Mouse (Mus musculus) c-Kit-negative CD71-positive TER-119-positive erythroid progenitor cells, embryonic 14.5 days (primary cell): ENCODE results near the gene Taf5l.
"Not testable (repeated sequence)": the region's sequence is repeated elsewhere in the genome, so short reads cannot be mapped to it uniquely, and the experiment has no call there.

Experiments
- DNase-seq: peaks from one replicate; pipeline ENCODE4 v3.0.0-alpha.2; 2013; ENCODE audit warnings: low read depth, low spot score

Gene Taf5l

GRCm38 (mm10) chr8:124021237-124022227 lies at the start of gene Taf5l, which contains the start of gene Urb2:
Taf5l (minus strand) TSS chr8:124021397.
Urb2 (plus strand) TSS chr8:124021508.
- peak; percentile 75 for DNase-seq

DNA sequence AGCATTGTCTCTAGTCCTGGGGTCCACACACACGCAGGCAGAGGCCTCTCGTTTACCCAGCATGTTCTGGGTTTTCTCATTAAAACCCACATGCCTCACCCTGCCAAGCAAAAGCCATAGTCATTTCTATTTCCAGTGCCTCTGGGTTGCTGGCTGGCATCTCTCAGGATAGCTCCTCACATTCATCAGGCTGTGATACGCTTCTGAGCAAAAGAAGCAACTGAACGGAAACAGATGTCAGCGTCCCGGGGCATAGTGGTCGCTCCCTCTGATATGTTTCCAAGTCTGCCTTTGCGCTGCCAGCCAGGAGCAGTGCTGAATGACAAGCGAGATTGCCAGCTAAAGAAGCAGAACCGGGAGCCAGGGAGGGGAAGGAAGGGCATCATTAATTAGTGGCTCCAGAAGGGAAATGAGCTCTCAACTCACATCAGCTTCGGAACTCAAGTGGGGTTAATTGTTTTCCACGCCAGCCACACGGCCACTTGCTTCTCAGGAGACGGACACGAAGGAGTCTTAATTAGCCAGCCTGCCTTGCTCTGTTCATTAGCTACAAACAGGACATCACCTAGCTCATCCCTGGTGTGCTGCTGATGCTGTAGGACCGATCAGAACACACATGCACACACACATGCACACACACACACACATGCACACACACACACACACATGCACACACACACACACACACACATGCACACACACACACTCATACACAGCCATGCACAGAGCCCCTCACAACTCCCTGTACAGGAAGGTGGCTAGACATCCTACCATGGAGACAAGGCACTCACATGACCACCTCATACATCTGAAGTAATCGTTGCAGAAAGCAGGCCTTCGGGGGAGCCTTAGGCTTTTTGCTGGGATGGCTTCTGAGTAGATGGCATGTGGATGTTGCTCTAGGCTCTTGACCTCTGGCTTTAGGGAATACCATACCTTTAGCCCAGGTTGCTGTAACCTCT lies 49.4 kb upstream of the Taf5l start:
- no peak for DNase-seq

DNA sequence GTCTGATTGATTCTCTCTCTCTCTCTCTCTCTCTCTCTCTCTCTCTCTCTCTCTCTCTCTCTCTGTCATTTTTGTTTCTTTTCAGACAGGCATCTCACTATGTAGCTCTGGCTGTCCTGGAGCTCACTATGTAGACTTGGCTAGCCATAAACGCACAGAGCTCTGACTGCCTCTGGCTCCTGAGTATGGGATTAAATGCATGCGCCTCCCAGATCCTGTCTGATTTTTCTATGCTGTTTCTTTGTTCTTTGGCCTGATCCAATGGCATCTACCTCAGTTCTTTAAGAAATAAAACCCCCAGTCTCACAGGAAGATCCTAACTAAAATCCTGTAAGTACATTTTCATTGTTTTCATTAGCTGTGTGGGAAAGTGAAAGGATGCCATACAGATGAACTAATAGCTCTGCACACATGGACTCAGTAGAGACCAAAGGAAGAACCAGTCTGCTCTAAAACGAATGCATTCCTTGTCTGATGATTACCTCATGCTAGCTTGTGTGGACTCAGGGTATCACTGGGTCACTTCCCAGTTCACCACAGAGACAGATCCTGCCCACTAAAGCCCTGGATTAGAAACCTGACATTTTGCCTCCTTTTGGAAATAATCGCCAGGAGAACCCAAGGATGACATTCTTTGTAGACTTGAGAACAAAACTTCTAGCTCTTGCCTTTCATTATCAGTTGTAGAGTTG lies 46.0 kb upstream of the Taf5l start:
- no peak for DNase-seq

DNA sequence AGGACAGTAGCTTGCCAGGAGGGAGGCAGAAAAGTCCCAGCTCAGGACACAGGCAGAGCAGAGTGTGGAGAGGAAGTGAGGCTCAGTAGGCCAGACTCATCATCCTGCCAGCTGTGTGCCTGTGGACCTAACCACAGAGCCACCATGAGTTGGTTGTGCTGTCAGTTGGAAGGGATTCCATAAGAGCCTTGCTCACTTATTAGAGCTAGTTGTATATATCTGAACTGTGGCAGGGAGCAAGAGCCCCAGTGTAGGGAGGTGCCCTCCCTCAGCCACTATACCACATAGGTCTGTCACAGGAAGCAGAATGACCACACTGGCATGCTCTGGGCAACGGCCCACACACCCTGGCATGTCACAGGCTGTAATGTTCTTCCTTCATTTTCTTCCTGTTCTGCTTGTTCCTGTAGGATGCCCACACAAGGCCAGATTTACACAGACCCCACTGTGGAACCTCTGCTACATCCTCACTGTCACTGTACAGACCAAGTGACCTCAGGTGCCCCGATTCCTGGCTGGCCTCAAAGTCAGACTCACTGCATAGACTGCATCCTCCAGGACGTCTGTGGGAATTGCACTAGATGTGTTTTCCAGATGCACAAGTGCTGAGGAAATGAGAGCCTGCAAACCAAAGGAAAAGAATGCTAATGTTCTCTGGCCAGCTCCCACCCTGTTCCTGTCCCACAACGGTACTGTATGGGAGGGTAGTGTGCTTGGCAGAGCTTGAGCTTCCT lies 45.3 kb upstream of the Taf5l start:
- no peak for DNase-seq

- no peak for DNase-seq
Measured at GRCm38 (mm10) chr8:124056832-124057655, 35.8 kb upstream of the Taf5l start.

DNA sequence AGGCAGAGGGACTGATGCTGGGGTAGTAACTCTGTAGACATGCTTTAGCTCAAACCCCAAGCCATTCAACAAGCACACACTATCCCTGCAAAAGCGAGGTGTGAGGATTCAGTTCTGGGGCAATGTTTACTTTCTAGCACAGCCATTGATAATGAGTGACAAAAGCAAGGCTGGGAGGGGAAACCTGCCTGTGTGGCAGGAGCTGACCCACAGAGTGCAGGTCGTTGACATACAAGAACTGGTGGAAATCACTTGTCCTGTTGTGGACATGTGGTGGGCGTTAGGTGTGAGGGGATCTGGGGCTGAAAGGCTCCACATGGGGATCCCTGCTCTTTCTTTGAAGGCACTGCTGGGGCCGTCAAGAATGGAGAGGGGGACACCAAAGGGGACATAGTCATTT lies 31.4 kb upstream of the Taf5l start:
- DNase-seq, result no peak

DNA sequence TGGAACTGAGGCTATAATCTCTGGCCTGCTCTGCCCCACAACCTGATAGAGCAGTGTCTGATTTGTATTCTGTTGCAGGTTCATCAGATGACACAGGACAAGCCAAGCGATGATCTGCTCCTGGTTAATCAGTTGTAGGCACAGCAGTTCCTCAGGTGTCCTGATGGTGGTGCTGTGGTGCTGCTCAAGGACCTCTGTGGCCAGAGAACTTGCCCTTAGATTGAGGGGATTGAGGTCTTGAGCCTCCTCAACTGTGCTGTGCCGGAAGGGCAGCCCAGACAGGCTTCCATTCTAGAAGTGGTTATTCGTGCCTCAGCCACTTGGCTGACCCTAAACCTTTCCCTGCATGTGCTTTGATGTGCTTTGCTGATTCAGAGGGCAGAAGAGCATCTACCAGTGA lies 30.9 kb upstream of the Taf5l start:
- DNase-seq, result peak; percentile 17

GRCm38 (mm10) chr8:124045856-124046255 lies 24.7 kb upstream of the Taf5l start:
- DNase-seq, result no peak

DNA sequence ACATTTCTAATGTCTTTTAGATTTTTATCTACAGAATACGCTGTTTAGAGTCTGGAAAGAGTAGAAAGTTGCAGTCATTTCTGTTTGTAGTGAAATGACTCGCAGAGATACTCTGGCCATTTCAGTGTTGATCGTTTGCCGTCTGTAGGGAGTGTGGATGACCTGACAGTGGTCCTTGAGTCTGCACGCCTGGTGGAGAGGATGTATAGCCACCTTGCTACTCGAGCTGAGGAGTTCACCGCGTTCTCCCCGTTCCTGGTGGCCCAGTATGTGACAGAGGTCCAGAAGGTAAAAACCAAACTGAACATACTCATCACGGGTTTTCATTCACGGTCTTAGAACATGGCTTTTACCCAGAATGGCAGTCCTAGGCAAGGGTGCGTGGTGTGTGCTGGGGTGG lies 23.7 kb upstream of the Taf5l start:
- DNase-seq, result no peak

DNA sequence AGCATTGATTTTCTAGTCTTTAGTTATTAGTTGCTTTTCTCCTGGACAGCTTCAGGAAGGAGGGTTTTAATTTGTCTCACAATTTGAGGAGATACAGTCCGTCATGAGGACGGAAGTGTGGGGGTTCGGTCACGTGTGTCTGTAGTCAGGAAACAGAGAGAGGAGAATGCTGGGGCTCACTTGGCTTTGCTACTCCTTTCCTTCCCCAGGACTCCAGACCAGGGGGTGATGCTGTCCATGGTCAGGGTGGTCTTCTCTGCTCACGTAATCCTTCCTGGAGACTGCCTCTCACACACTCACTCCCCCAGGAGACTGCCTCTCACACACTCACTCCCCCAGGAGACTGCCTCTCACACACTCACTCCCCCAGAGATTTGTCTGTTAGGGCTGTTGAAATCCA lies 23.2 kb upstream of the Taf5l start:
- no peak for DNase-seq

DNA sequence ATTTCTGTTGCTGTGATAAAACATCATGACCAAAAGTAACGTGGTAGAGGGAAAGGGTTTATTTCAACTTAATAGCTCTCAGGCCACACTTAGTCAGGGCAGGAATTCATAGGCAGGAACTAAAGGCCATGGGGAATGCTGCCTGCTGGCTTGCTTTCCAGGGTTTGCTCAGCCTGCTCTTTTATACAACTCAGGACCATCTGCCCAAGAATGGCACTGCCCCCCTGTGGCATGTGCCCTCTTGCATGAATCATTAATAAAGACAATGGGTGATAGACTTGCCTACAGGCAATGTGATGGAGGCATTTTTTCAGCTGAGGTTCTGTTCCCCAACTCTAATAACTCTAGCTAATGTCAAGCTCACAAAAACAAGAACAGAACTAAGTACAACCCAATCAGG lies 21.0 kb upstream of the Taf5l start:
- no peak for DNase-seq

GRCm38 (mm10) chr8:124039351-124039750 lies 18.2 kb upstream of the Taf5l start:
- DNase-seq, result no peak

- no peak for DNase-seq
Measured at GRCm38 (mm10) chr8:124038121-124038520, 16.9 kb upstream of the Taf5l start.

- DNase-seq, result no peak
Measured at GRCm38 (mm10) chr8:124033400-124033799, 12.2 kb upstream of the Taf5l start.

GRCm38 (mm10) chr8:124027831-124028230 lies 6.6 kb upstream of the Taf5l start:
- no peak for DNase-seq

DNA sequence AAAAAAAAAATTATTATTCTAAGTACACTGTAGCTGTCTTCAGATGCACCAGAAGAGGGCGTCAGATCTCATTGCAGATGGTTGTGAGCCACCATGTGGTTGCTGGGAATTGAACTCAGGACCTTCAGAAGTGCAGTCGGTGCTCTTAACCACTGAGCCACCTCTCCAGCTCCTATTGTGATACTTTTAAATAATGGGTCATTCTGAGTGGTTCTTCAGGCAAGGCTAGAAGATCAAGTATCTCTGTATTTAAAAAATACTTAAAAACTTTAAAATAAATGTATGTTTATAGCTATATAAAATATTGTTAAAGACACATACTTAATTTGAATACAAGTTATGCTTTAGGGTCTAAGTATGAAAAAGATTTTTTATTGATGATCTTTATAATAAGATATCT lies 5.1 kb upstream of the Taf5l start:
- DNase-seq, result not testable (repeated sequence)

- peak; percentile 36 for DNase-seq
Measured at GRCm38 (mm10) chr8:124020439-124021236, 559 bp downstream of the Taf5l start.

DNA sequence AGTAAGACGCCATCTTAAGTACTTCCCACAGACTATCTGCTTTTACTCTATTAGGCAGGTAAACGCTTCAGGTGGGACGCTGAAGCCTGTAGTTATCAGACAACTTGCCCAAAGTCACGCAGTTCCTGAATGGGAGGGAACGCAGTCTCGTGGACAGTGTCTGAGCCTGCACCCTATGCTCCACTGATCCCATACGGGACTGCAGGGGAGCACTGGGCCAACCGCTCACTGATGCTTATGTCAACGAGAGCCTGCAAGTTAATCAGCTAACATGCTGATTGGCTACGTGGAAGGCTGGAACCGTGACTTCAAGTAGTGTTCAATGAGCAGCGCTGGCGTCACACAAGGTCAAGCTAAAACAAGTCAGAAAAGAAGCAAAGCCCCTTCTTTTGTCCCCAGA lies 1.4 kb downstream of the Taf5l start:
- peak; percentile 55 for DNase-seq

DNA sequence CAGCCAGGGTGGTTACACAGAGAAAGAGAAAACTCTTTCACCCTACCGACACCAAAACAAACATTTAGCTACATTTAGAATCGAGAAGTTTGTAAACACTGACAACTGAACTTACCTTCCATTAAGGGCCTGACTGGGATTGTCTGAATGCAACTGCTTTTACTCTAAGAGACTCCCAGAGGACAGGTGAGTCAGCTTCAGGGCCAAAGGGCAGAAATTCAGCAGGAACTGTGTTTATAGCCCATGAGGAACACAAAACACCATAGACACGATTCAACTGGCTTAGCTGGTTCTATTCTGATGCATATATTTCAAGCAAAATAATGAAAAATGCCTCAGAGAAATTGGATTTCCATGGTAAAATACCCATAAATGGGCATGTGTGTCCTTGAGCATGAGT lies 6.4 kb downstream of the Taf5l start:
- no peak for DNase-seq
